Mouse (Mus musculus) left cerebral cortex, adult 9 months (tissue): ENCODE measurements at regions not wholly inside any gene's neighbourhood (a gene's known extent, or its start where the extent isn't known, plus 50 kb on each side); places are given as distances from the start of the nearest gene placed in this dataset.

Source experiments
- DNase-seq, 2 experiments: peaks; one replicate each; pipeline ENCODE4 v3.0.0; 2022; ENCODE audit warnings: low spot score in 2 of 2

DNA sequence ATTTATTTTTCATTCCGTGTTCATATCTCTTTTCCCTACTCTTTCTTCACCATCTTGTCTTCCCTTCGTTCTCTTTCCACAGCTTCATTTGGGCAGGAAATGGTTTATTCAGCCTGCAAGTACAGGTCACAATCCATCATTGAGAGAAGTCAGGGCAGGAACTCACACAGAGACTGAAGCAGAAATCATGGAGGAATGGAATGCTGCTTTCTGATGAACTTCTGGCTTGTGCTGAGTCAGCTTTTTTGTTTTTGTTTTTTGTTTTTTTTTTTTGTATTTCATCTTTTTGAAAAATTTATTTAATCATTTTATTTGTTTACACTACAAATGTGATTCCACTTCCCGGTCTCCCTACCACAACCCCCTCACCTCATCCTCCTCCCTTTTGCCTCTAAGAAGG lies 51.2 kb upstream of the Suclg2 start:
- no peak for DNase-seq

DNA sequence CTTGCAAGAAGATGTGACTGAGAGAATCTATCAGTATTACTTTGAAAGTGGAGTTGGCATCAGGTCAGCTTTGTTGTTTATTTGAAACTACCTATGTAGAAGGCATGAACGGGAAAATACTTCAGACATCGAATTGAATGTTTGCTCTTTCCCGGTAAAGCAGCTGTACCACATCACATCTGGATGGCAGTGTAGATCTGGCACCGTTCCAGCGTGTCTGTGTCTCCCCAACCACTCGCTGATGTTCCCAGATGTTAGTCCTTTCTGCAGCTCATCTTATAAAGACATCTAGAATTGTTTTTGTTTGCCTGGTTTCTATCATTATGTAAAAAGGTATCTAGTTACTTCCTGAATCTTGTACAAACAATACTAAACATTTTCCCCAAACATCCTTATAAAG lies 83.1 kb upstream of the Suclg2 start:
- DNase-seq, result no peak

DNA sequence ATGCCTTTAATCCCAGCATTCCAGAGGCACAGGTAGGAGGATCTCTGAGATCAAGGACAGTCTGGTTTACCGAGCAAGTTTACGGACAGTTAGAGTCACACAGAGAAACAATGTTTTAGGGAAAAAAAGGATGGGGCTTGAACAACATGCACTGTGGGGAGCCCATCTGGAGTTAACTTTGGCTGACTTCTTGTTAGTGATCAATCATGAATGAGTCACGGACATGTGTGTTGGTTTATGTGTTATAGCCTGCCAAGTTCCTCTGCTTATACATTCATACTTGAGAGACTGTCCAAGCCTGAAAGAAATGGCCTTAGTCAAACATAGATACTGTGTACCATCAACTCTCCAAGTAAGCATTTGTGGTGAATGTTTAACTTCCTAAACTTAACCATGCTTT lies 122.9 kb upstream of the Suclg2 start:
- DNase-seq, result no peak

DNA sequence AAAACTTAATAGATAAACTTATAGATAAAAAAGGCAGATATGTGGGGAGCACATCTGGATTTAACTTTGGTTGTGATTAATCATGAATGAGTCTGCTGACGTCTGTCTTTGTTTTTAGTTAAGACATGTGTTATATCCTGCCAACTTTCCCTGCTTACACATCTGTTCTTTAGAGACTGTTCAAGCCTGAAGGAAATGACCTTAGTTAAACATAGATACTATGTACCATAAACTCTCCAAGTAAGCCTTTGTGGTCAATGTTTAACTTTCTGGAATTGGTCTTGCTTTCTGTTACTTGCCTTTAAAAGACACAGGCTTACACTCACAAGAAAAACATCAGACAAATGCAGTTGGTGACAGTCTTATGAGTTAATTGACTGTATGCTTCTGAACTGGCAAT lies 127.9 kb upstream of the Suclg2 start:
- DNase-seq, result no peak

DNA sequence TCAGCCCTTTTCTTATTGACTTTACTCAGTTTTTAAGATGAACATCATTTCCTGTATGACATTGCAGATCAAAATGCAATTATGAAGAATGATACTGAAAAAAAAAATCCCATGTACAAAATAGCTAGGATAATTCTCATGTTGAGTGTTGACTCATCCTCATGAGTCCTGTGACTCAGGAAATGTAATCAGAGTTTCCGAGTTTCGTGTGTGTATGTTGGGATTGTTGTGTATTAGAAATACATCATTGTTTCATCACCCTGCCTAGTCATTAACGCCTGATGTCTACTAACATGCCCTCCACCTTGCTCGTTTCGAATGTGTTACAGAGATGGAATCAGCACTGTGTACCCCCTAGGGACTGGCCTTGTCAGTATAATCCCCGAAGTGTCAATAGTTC lies 156.9 kb upstream of the Suclg2 start:
- no peak for DNase-seq

DNA sequence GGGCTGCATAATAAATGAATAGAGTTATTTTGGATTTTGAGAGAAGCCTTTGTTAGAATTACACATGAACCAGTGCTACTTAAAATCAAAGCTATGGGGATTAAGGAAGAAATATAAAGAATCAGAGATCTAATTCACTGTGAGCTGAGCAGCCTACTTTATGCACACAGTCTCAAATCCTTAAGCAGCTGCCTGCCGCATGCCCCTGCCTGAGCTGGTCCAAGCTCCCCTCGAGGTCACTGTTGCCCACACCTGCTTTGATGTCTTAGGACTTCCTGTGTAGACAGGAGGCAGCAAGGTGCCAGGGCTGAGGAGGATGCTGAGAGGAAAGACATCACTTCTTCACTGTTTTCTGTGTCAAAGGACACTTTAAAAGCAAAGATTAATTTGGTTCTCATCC lies 157.7 kb upstream of the Suclg2 start:
- no peak for DNase-seq

DNA sequence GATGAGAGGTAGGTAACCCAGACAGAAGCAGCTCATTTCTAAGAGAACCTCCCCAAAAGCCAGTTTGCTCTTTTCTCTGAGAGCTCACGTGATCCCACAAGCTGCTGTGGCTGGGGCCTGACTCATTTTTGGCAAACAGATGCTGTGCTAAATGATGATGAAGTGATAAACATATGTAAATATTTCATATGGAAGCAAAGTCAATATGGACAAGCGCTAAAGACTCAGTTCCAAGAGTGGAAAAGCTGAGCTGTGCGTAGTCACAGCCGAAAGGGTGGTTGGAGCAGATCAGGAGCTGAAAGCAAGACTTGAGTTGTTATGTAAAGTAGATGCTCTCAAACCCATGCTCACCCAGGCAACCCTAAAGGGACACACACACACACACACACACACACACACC lies 168.0 kb upstream of the Suclg2 start:
- DNase-seq, result no peak

DNA sequence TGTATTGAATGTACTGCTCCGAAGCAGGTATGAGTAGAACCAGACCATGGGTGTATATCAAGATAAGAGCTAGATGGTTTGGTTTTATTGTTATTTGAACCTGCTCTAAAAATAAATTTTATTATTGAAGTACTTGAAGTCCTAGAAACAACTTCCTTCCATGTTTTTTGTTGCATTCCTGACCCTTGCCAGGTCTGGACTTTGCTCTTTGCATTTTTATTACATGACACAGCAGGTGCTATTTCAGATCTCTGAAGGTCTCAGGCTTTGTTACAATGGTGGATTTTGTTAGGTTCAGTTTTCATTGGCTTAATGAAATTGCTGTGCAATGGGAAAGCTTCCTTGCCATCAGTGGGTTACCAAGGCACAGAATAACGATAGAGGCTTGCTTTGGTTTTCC lies 184.0 kb upstream of the Suclg2 start:
- DNase-seq, result no peak

DNA sequence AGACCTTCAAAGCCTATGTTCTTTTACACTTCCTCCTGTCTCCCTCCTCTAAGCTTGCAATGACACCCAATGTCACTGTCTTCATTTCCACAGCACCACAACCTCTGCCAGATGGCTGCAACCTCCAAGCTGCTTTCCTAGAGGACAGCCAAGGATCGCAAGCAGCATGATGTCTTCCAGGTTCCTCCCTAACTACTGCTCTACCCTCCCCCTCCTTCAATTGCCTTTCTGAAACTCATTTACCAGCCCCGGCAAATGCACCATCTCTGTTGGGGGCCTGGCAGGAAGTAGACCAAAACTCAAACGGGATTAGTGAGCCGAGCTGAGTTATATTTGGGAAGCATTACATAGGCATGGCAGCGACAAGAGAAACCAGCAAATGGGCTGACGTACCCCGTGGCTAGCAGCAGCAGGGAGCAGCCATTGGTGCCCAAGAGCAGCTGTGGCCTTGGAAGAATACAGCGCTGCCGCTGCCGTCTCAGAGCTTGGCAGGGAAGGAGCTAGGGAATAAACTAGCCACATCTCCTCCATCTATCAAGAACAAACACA lies 185.6 kb upstream of the Suclg2 start:
- no peak for DNase-seq

DNA sequence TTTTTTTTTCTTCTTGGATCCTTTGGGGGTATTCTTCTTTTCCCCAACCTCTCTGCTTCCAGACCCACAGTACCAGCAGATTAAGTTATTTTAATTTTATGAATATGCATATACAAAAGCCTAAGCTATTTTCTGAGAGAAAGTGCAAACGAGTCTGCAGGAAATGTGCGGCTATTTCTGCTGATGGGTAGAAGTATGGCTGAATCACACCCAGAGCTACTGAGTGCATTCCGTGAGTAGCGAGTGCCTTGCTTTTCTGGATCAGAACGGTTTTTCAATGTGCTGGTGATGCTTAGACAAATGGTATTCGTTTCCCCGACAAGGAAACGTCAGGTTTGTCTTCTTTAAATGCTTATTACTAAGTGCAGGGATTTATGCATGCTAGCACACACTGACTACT lies 186.5 kb upstream of the Suclg2 start:
- DNase-seq, result peak in 1 of 2 experiments; percentile 22

DNA sequence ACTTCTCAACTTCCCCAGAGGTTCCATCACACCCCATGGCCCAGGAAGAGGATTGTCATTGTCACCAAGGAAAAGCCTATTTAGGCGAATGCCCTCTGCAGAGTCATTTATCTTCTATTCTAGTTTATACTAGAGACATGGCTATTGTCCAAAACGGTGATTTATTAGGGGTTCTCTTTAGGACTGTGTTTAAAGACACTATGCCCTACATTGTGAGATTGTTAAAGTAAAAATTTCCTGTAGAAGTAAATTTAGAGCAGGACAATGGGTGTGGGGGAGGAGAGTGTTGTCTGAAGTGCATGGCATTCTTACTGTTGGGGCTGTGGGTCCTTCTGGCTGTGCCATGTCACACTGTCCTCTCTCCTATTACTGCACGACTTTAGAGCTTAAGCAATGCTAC lies 191.2 kb upstream of the Fam19a1 start:
- no peak for DNase-seq

DNA sequence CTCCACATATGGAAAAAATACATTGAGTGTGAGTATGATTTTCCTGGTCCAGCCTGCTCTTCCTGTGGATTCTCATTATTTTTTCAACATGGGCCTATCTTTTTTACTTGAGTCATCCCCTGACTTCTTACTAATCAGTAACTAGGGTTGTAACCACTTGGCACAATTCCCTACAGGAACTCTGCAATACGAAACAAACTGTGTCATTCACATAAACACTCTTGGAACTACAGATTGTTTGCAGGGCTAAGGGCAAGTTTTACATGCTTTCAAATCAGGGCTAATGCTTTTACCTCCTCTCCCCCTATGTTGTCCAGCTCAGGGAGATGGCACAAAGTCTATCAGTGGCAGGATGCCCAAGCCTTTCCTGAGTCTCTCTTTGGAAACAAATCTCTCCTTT lies 178.4 kb upstream of the Fam19a1 start:
- no peak for DNase-seq

DNA sequence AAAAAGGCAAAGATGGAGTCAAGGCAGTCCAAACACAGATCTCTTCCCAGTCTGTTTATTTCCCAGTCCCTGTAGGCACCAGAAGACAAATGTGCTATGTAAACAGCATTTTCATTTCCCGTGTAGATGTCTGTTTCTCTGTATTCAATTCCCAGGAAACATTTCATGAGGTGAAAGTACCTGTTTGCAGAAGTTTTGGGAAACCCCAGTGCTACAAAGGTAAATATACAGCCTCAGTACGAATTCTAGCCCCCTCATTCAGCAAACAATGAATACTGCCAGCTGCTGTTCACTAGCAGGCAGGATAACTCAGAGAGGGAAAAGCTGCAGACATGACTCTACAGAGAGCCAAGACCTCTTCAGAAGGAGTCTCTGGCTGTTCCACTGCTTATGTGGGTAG lies 176.4 kb upstream of the Fam19a1 start:
- DNase-seq, result no peak

DNA sequence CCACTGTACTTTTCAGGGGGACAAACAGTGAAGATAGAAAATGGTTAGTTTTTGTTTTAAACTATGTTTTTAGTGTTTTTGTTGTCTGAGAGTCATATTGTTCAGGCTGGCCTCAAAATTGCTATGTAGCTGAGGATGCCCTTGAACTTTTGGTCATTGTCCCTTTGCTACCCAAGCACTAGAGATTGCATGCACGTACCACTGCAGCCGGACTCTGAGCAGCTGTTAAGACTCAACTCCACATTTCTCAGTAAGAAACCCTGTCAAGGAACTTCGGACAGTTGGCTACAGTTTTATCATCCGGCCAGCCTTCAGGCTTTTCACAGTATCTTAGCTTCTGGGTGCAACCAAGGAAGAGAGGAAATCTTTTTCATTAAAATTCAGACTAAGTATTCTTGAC lies 173.9 kb upstream of the Fam19a1 start:
- DNase-seq, result no peak

DNA sequence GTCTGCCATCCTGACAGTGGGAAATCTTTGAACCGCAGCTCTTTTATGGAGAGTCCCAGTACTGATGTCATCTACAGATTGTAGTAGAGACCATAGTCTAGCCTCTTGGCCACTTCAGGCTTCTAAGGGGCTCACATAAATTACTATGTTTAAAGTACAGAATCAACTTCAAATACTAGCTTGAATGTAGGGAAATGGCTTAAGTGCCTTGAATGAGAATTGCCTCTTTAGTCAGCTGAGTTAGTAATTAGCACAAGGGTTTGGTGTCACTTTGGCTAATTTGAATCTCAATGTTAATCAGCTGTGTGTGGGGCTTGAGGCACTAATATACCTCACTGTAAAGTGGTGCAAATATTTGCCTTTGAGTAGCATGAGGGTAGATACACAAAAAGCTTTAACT lies 152.2 kb upstream of the Fam19a1 start:
- no peak for DNase-seq

DNA sequence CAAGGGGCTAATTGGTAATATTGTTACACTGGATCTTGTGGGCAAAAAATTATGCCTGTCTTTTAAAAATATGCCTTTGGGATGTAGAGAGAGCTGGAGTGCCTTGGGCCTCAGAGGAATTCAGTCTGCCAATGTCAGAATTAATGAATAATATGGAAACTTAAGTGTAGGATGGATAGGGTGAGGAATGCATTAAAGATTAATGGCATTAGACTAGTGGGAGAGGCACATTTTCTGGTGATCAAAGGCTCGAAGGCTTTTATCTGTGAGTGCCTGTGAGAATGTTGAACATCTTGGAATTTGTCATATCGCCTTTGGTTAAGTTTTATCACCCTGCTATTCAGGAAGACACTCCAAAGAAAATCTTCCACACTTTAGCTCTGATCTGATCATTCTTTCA lies 146.7 kb upstream of the Fam19a1 start:
- no peak for DNase-seq

DNA sequence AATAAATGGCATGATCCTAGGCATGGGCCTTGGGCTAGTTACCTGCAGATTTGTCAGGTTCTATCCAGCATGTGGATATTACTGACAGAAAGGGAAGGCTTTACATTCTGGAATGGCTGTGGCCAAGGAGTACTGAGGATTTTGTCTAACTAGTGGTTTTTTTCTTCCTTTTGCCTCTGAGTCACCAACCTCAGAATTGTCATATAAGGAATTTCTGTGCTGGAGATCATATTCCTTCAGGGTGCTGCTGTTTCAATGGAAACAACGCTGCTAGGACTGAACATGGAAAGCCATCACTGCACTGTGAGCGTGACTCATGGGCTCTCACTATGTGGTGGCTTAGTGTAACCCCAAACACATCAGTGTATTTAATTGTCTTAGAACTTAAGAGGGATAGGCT lies 137.0 kb upstream of the Fam19a1 start:
- no peak for DNase-seq

DNA sequence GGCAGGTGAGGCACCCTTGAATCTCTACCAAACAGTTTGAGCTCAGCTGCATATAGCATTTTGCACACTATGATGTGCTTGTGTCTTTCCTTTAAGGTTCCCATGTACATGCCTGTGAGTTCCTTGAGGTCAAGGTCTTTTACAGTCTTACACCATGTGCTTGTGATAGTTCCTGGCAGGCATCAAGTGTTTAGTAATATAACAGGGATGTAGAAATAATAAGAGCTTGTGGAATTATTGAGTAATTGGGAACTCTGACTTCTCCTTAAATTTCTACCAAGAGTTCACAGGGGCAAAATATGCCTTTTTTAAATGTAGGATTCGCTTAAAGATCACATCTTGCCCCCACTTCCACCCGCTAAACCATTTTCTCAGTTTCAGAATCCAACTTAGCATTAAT lies 115.9 kb upstream of the Fam19a1 start:
- DNase-seq, result no peak

DNA sequence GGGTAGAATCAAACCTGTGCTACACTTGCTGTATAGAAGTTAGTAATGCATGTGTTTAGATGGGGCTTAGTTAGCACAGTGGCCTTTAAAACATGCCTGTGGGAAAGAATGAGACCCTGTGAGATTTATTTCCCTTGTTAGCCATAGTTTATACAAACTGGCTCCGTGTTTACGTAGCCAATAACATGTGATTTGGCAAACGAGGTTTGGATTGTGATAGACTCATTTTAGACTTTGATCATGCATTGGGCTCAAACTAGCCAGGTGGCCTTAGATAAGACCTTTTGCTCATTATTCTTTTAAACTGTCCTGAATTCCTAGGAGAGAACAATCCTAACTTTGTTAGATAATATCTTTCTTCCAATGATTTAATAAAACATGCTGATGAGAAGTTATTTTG lies 115.2 kb upstream of the Fam19a1 start:
- no peak for DNase-seq

DNA sequence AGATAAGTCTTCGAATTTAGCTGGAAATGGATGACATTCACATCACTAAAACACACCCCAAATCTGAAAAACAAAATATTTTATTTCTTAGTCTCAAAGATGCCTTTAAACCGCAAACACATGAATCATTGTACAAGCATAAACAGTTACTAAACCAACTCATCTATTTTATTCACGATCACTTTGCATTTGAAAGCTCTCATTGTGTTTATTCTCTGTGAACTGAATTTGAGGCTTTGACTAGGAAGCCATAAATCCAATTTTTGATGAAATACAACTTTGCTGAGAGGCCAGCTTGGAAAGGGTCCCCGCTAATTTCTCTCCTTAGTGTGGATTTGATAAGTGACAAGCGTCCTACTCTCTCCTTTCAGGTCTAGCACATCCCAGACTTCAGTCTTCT lies 113.5 kb upstream of the Fam19a1 start:
- no peak for DNase-seq

DNA sequence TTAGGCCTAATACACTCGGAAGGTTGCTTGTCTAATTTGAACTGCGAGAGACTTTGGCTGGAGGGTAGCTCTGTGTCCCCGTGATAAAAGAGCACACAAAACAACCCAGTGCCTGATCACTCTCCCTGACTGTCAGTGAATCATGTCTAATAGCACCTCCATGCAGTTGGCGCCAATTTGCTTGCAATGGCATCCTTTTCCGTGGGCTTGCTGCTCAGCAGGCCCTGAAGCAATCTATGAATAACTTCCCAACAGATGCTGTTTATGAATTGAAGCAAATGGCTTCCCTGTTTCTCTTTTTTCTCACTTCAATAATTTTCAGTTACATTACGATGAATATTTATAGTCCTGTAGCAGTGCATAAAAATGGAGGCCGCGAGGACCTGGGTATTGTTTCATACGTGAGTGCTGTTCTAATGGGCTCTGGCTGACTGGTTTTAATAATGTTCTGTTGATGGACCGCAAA lies 112.9 kb upstream of the Fam19a1 start:
- peak in 1 of 2 experiments; percentile 51 for DNase-seq

DNA sequence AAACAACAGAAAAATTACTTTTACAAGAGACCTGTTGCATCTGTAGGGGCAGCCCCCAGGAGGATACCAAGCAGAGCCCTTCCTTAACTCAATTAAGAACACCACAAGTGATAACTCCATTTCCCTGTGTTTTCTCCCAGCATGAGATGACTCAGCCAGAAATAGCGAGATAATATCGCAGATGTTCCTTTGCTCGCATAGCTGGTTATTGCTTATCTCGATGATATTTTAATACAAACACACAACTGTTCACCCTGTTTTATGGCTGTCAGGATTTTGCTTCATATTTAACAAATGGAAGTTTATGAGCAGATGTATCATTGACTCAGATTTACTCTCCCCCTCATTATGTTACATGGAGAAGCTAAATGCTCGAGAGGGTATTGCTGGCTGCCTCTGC lies 101.7 kb upstream of the Fam19a1 start:
- DNase-seq, result no peak

DNA sequence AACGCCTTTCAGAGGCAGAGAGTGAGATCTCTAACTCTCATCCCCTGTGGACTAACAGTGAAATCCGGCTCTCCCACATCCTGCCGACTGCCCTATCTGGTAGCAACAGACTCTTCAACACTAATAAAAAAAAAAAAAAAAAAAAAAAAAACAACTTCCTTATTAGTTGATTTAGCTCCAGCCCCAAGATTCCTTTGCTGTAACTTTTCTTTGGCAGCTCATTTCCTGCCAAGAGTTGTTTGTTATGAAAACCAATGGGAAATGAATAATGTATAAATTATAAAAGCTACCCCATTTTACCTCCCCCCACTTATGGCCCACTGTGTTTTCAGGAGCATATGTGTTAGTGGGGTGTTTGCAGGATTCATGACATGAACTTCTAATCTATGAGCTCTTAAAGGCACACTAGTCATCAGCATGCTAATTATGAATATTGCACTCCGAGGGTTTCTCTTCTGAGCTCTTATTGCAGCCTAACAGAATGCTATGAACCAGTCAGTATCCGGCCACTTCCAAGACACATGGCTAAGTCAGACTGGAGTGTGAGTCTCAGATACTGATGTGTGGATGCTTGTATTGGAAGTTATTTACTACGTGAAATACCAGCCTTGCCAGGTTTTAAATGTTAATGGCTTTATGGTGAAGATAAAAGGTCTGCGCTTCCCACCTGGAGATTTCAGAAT lies 84.8 kb upstream of the Fam19a1 start:
- no peak for DNase-seq

DNA sequence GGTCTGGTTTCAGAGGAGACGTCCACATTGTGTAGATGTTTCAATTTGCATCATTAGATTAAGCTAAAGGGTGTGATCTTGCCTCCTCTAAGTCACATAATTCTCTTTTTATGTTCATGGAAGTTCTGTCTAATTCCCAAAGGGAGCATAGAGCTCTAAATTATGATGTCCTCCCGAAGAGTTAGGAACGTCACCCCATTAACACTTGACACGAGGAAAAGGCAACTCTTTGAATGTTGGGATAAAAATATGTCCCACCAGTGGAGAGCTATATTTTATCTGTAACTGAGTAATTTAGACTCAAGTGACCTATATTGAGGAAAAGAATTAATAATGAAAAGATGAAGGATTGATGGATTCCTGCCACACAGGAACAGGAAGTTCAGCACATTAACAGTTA lies 69.2 kb upstream of the Fam19a1 start:
- no peak for DNase-seq
